Mouse (Mus musculus) thymus, adult 2 months (tissue): ENCODE measurements around the gene Psmg3.
A peak's percentile ranks its signal among the peaks of the same experiment; 100 is the strongest.

Experiments used
- CTCF ChIP-seq: fragments of 200-500 bp; IDR thresholded peaks from 2 replicates; pipeline ENCODE4 v1.5.1; 2012; ENCODE audit warnings: mild to moderate bottlenecking, control low read depth, low read length, moderate library complexity, borderline replicate concordance; ENCODE audit not compliant: control insufficient read depth, poor library complexity, insufficient read depth; ENCODE audit errors: extremely low read depth
- POLR2A ChIP-seq: fragments of 200-500 bp; IDR thresholded peaks from 2 replicates; pipeline ENCODE4 v1.6.1; 2012; ENCODE audit warnings: mild to moderate bottlenecking, low read length, control low read depth, moderate library complexity; ENCODE audit not compliant: control insufficient read depth, poor library complexity, insufficient read depth; ENCODE audit errors: extremely low read depth

- TF ChIP-seq CTCF (0 out of 2 replicates have a peak, but pooled peaks have one; percentile 52), POLR2A (no peak)
Measured at GRCm38 (mm10) chr5:139803601-139804102, 23.0 kb downstream of the Psmg3 start.
